Mouse (Mus musculus) bone marrow macrophage, adult 2 months (primary cell): ENCODE data around the gene Hsp90ab1. TPM values are rescaled to one million over a fixed set of nuclear protein-coding genes. Genes with fewer than 3 reads are reported as not detected.

Source experiments
- H3K27ac ChIP-seq: 2 replicates; pipeline ENCODE4 v1.5.1; 2012; ENCODE audit warnings: low read depth, low read length; ENCODE audit not compliant: insufficient read depth
- H3K4me1 ChIP-seq: 2 replicates; pipeline ENCODE4 v1.6.1; 2012; ENCODE audit warnings: low read length; ENCODE audit not compliant: control insufficient read depth, insufficient read depth
- H3K4me3 ChIP-seq: 2 replicates; pipeline ENCODE4 v1.5.1; 2012; ENCODE audit warnings: mild to moderate bottlenecking, low read length, moderate library complexity; ENCODE audit not compliant: insufficient read depth
- CTCF ChIP-seq: IDR thresholded peaks from 2 replicates; pipeline ENCODE4 v1.5.1; 2012; ENCODE audit warnings: low read depth, mild to moderate bottlenecking, low read length, moderate library complexity
- POLR2A ChIP-seq: IDR thresholded peaks from 2 replicates; pipeline ENCODE4 v1.6.1; 2012; ENCODE audit warnings: mild to moderate bottlenecking, low read depth, low read length, borderline replicate concordance
- polyA plus RNA-seq: library from polyadenylated mRNA; stranded (reverse); fragments of >200 nt; gene quantifications from 2 replicates; pipeline ENCODE4 v1.2.4, GENCODE M21; 2012; ENCODE audit not compliant: missing spikeins, insufficient read depth, insufficient read length

Hsp90ab1 gene
- polyA plus RNA-seq, 1 experiment = 617 TPM

GRCm38 (mm10) chr17:45572103-45573086, 676 bp downstream of the Hsp90ab1 start:
- no peak for TF ChIP-seq CTCF
- Histone ChIP-seq H3K4me3 (peak overlapping the region; percentile 92), H3K4me1 (peaks cover 31% of the 10 kb centered on the region), H3K27ac (peak overlapping the region; percentile 88)

GRCm38 (mm10) chr17:45569999-45570398, 3.1 kb downstream of the Hsp90ab1 start:
- Histone ChIP-seq H3K4me3 (no peak overlapping the region), H3K27ac (no peak overlapping the region), H3K4me1 (peaks cover 39% of the 10 kb centered on the region)
- TF ChIP-seq POLR2A = no peak
- TF ChIP-seq CTCF = no peak

- peak overlapping the region; percentile 1 for H3K27ac ChIP-seq
- H3K4me3 ChIP-seq = no peak overlapping the region
- H3K4me1 ChIP-seq = peaks cover 34% of the 10 kb centered on the region
- TF ChIP-seq CTCF (no peak), POLR2A (no peak)
Measured at GRCm38 (mm10) chr17:45568990-45569389, 4.1 kb downstream of the Hsp90ab1 start.

GRCm38 (mm10) chr17:45567162-45567601, 5.9 kb downstream of the Hsp90ab1 start:
- no peak overlapping the region for H3K27ac ChIP-seq
- H3K4me1 ChIP-seq = peaks cover 40% of the 10 kb centered on the region

GRCm38 (mm10) chr17:45566360-45567161, 6.5 kb downstream of the Hsp90ab1 start:
- TF ChIP-seq CTCF (no peak), POLR2A (no peak)
- no peak overlapping the region for H3K27ac ChIP-seq
- H3K4me1 ChIP-seq = peaks cover 40% of the 10 kb centered on the region
- H3K4me3 ChIP-seq = no peak overlapping the region

More at GRCm38 (mm10) chr17:45567162-45567601, 5.9 kb downstream of the Hsp90ab1 start:
- TF ChIP-seq POLR2A (no peak), CTCF (no peak)
- no peak overlapping the region for H3K4me3 ChIP-seq

- Histone ChIP-seq H3K4me1 (peaks cover 35% of the 10 kb centered on the region), H3K27ac (no peak overlapping the region), H3K4me3 (no peak overlapping the region)
- TF ChIP-seq POLR2A (no peak), CTCF (no peak)
Measured at GRCm38 (mm10) chr17:45566031-45566359, 7.1 kb downstream of the Hsp90ab1 start.

GRCm38 (mm10) chr17:45565103-45565502, 8.0 kb downstream of the Hsp90ab1 start:
- no peak for TF ChIP-seq POLR2A
- Histone ChIP-seq H3K4me3 (peak overlapping the region; percentile 82), H3K4me1 (peaks cover 26% of the 10 kb centered on the region)

GRCm38 (mm10) chr17:45564531-45565084, 8.5 kb downstream of the Hsp90ab1 start:
- Histone ChIP-seq H3K4me1 (peaks cover 21% of the 10 kb centered on the region), H3K4me3 (peak overlapping the region; percentile 82), H3K27ac (peak overlapping the region; percentile 70)
- TF ChIP-seq POLR2A (no peak), CTCF (no peak)

More at GRCm38 (mm10) chr17:45565103-45565502, 8.0 kb downstream of the Hsp90ab1 start:
- H3K27ac ChIP-seq = no peak overlapping the region

GRCm38 (mm10) chr17:45563655-45564530, 9.2 kb downstream of the Hsp90ab1 start, which contains the start of gene Slc35b2:
Gene Slc35b2 (plus strand): TSS chr17:45563874.
- H3K27ac ChIP-seq = peak within 1 kb of the TSS; percentile 70
- peak within 1 kb of the TSS; percentile 82 for H3K4me3 ChIP-seq
- H3K4me1 ChIP-seq = peaks cover 17% of the 10 kb centered on the region
- TF ChIP-seq POLR2A (no peak), CTCF (0 out of 2 replicates have a peak, but pooled peaks have one; percentile 12)
